Mouse (Mus musculus): ENCODE measurements around the gene Il10ra.

GRCm38 (mm10) chr9:45254021-45254420 is 14.9 kb downstream of the Il10ra start:
- TF ChIP-seq POLR2A (IDR thresholded peaks at IDR 0.05; ENCODE audit: insufficient read depth, low read depth, low read length) = no peak
- TF ChIP-seq CTCF (IDR thresholded peaks at IDR 0.05; ENCODE audit: insufficient read depth, low read depth, low read length) = no peak

Data from olfactory bulb, adult 2 months (tissue).